Mouse (Mus musculus): ENCODE results near the gene Trat1. TPM values are rescaled to one million over a fixed set of nuclear protein-coding genes. Genes with fewer than 3 reads are reported as not detected.

The Trat1 gene
- total RNA-seq, 1 experiment, result not detected

DNA sequence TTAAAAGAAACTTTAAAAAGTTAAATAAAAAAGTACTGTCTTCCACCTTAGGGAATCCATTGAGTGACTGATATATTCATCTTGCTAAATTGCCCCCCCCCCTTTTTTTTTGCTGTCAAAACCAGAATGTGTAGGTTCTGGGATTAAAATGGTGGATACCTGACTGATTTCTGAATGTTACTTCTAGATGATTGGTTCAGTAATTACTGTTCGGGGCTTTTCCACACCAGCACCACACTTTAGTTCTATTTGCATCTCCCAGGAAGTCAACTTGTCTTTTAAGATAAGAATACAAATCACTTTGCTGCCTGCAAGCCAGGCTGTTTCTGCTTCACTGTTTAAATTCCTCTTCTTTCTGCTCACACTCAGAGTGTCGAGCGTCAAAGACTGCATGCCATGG, 26.5 kb upstream of the Trat1 start:
- no peaks in the 10 kb centered on the region for H3K9me3 ChIP-seq (ENCODE audit: control insufficient read depth, insufficient read depth, low read depth, low read length)
- H3K27ac ChIP-seq (ENCODE audit: insufficient read depth, low read depth, low read length, poor library complexity, severe bottlenecking), result no peak overlapping the region
- TF ChIP-seq ZC3H11A (IDR thresholded peaks at IDR 0.05; ENCODE audit: borderline replicate concordance, low read depth, low read length) (no peak), ZNF384 (IDR thresholded peaks at IDR 0.05; ENCODE audit: low read depth, low read length) (no peak), CHD2 (IDR thresholded peaks at IDR 0.05; ENCODE audit: low read depth, low read length) (no peak), HCFC1 (IDR thresholded peaks at IDR 0.05; ENCODE audit: borderline replicate concordance, insufficient read depth, low read length) (no peak), MAFK (IDR thresholded peaks at IDR 0.05; ENCODE audit: insufficient read depth, low read depth, low read length) (no peak)
- H3K4me1 ChIP-seq (ENCODE audit: control insufficient read depth in 2 of 2, insufficient read depth in 2 of 2, low read length in 2 of 2, poor library complexity in 1 of 2), result no peaks in the 10 kb centered on the region
- H3K9ac ChIP-seq (ENCODE audit: insufficient read depth, low read depth, low read length, poor library complexity, severe bottlenecking), result no peak overlapping the region
- in situ Hi-C loops (cut with MboI; ENCODE audit: low sequenced_read_pairs in 2 of 2, unreplicated experiment in 2 of 2), result no loop called here
- no peaks in the 10 kb centered on the region for H3K36me3 ChIP-seq (ENCODE audit: control insufficient read depth, insufficient read depth, low read length, poor library complexity, severe bottlenecking)
- no peak overlapping the region for H3K4me3 ChIP-seq (ENCODE audit: insufficient read depth in 1 of 2, low read depth in 1 of 2, low read length in 2 of 2, poor library complexity in 1 of 2, severe bottlenecking in 1 of 2)
- DNase-seq (ENCODE audit: low read depth, low spot score), result no peak

DNA sequence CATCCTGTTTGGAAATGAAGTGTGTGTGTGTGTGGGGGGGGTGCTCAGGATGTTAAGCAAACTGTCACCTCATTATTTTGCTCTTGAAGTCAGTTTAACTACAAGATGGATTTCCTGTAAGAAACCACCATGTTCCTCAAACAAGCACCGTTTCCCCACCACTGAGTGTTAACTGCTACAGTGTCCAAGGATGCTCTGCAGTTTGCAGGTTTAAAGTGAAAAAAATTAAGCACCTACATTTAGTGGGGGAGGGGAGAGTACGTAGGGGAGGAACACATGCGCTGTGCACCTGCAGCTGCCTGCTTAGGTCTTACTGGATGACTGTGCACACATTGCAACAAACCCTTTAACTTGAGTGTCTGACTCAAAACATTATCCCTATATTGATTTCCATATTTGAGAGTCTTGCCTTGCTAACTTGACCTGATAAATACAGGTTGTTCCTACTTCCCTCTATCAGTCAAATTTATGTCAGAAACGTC, 16.9 kb upstream of the Trat1 start:
- TF ChIP-seq HCFC1 (IDR thresholded peaks at IDR 0.05; ENCODE audit: borderline replicate concordance, insufficient read depth, low read length) (no peak), MAFK (IDR thresholded peaks at IDR 0.05; ENCODE audit: insufficient read depth, low read depth, low read length) (no peak), CHD2 (IDR thresholded peaks at IDR 0.05; ENCODE audit: low read depth, low read length) (no peak), ZNF384 (IDR thresholded peaks at IDR 0.05; ENCODE audit: low read depth, low read length) (no peak), ZC3H11A (IDR thresholded peaks at IDR 0.05; ENCODE audit: borderline replicate concordance, low read depth, low read length) (no peak)
- Histone ChIP-seq H3K27ac (ENCODE audit: insufficient read depth, low read depth, low read length, poor library complexity, severe bottlenecking) (no peak overlapping the region), H3K9me3 (ENCODE audit: control insufficient read depth, insufficient read depth, low read depth, low read length) (no peaks in the 10 kb centered on the region), H3K4me3 (ENCODE audit: insufficient read depth in 1 of 2, low read depth in 1 of 2, low read length in 2 of 2, poor library complexity in 1 of 2, severe bottlenecking in 1 of 2) (no peak overlapping the region), H3K4me1 (ENCODE audit: control insufficient read depth in 2 of 2, insufficient read depth in 2 of 2, low read length in 2 of 2, poor library complexity in 1 of 2) (no peaks in the 10 kb centered on the region), H3K9ac (ENCODE audit: insufficient read depth, low read depth, low read length, poor library complexity, severe bottlenecking) (no peak overlapping the region), H3K36me3 (ENCODE audit: control insufficient read depth, insufficient read depth, low read length, poor library complexity, severe bottlenecking) (no peaks in the 10 kb centered on the region)
- no peak for DNase-seq (ENCODE audit: low read depth, low spot score)
- in situ Hi-C loops (cut with MboI; ENCODE audit: low sequenced_read_pairs in 2 of 2, unreplicated experiment in 2 of 2), result no loop called here

DNA sequence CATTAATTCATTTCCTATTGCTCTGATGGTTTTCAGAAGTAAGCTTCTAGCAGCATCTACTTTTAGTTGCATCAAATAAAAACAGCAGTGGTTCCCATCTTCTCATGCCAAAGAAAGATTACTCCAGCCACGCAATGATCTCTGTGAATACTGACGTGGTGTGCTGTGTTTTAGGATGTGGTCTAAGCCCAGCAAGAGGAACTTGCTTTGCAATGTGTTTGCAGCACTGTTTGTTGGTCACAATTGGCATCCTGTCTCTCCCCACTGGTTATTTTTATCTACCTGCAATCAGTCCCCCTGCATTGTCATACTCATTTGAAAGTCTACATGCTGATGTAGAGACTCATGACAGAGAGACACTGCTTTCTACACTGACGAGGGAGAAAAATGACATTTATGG, 14.4 kb upstream of the Trat1 start:
- H3K9me3 ChIP-seq (ENCODE audit: control insufficient read depth, insufficient read depth, low read depth, low read length), result no peaks in the 10 kb centered on the region

DNA sequence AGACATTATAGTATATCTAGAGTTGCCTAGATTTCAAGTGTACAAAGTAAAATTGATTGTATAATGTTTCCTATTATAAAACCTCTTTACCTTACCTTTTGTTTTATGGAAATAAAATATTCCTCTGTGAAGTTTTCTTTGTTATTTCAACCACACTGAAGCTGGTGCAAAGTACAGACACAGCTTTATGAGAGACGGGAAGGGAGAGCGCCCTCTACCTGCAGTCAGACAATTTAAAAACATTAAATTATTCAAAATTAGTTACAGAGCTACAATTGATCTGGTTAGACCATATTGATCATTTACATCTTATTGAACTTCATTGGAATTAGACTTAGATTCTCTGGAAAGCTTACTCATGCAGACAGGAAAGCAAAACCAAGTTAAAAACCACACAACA, 5.4 kb upstream of the Trat1 start:
- TF ChIP-seq ZC3H11A (IDR thresholded peaks at IDR 0.05; ENCODE audit: borderline replicate concordance, low read depth, low read length) (no peak), CHD2 (IDR thresholded peaks at IDR 0.05; ENCODE audit: low read depth, low read length) (no peak), MAFK (IDR thresholded peaks at IDR 0.05; ENCODE audit: insufficient read depth, low read depth, low read length) (no peak), HCFC1 (IDR thresholded peaks at IDR 0.05; ENCODE audit: borderline replicate concordance, insufficient read depth, low read length) (no peak), ZNF384 (IDR thresholded peaks at IDR 0.05; ENCODE audit: low read depth, low read length) (no peak)
- H3K36me3 ChIP-seq (ENCODE audit: control insufficient read depth, insufficient read depth, low read length, poor library complexity, severe bottlenecking), result no peaks in the 10 kb centered on the region
- no peak overlapping the region for H3K27ac ChIP-seq (ENCODE audit: insufficient read depth, low read depth, low read length, poor library complexity, severe bottlenecking)
- no peaks in the 10 kb centered on the region for H3K4me1 ChIP-seq (ENCODE audit: control insufficient read depth in 2 of 2, insufficient read depth in 2 of 2, low read length in 2 of 2, poor library complexity in 1 of 2)
- no peaks in the 10 kb centered on the region for H3K9me3 ChIP-seq (ENCODE audit: control insufficient read depth, insufficient read depth, low read depth, low read length)
- H3K9ac ChIP-seq (ENCODE audit: insufficient read depth, low read depth, low read length, poor library complexity, severe bottlenecking), result no peak overlapping the region
- DNase-seq (ENCODE audit: low read depth, low spot score), result no peak
- in situ Hi-C loops (cut with MboI; ENCODE audit: low sequenced_read_pairs in 2 of 2, unreplicated experiment in 2 of 2), result no loop called here
- H3K4me3 ChIP-seq (ENCODE audit: insufficient read depth in 1 of 2, low read depth in 1 of 2, low read length in 2 of 2, poor library complexity in 1 of 2, severe bottlenecking in 1 of 2), result no peak overlapping the region

More for the DNA sequence above, 14.4 kb upstream of the Trat1 start:
- no peak overlapping the region for H3K27ac ChIP-seq (ENCODE audit: insufficient read depth, low read depth, low read length, poor library complexity, severe bottlenecking)
- no peak overlapping the region for H3K4me3 ChIP-seq (ENCODE audit: insufficient read depth in 1 of 2, low read depth in 1 of 2, low read length in 2 of 2, poor library complexity in 1 of 2, severe bottlenecking in 1 of 2)
- no peak for TF ChIP-seq HCFC1 (IDR thresholded peaks at IDR 0.05; ENCODE audit: borderline replicate concordance, insufficient read depth, low read length)
- TF ChIP-seq ZC3H11A (IDR thresholded peaks at IDR 0.05; ENCODE audit: borderline replicate concordance, low read depth, low read length), result no peak
- TF ChIP-seq ZNF384 (IDR thresholded peaks at IDR 0.05; ENCODE audit: low read depth, low read length), result no peak
- TF ChIP-seq CHD2 (IDR thresholded peaks at IDR 0.05; ENCODE audit: low read depth, low read length), result no peak
- TF ChIP-seq MAFK (IDR thresholded peaks at IDR 0.05; ENCODE audit: insufficient read depth, low read depth, low read length), result no peak
- no peaks in the 10 kb centered on the region for H3K4me1 ChIP-seq (ENCODE audit: control insufficient read depth in 2 of 2, insufficient read depth in 2 of 2, low read length in 2 of 2, poor library complexity in 1 of 2)
- in situ Hi-C loops (cut with MboI; ENCODE audit: low sequenced_read_pairs in 2 of 2, unreplicated experiment in 2 of 2), result no loop called here
- DNase-seq (ENCODE audit: low read depth, low spot score), result no peak
- H3K36me3 ChIP-seq (ENCODE audit: control insufficient read depth, insufficient read depth, low read length, poor library complexity, severe bottlenecking), result no peaks in the 10 kb centered on the region
- no peak overlapping the region for H3K9ac ChIP-seq (ENCODE audit: insufficient read depth, low read depth, low read length, poor library complexity, severe bottlenecking)

DNA sequence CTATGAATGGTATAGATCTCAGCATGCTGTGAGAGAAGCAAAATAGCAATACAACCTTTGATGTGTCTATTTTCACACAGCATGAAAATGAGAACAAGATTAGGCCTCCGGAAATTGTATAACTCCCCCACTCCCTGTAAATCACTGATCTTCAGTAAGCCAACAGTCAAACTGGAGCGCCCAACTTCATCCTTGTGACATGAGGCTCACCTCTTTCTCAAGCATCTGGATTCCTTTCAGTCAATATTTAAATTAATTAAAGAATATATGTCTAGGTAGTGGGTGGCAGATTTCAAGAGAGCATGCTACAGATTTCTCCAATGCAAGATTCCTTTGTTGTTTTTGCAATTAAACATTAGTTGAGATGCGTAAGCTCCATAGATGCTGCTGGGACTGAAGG, 2.6 kb downstream of the Trat1 start:
- H3K4me3 ChIP-seq (ENCODE audit: insufficient read depth in 1 of 2, low read depth in 1 of 2, low read length in 2 of 2, poor library complexity in 1 of 2, severe bottlenecking in 1 of 2), result no peak overlapping the region
- H3K36me3 ChIP-seq (ENCODE audit: control insufficient read depth, insufficient read depth, low read length, poor library complexity, severe bottlenecking), result no peaks in the 10 kb centered on the region
- TF ChIP-seq HCFC1 (IDR thresholded peaks at IDR 0.05; ENCODE audit: borderline replicate concordance, insufficient read depth, low read length), result no peak
- no peak for TF ChIP-seq CHD2 (IDR thresholded peaks at IDR 0.05; ENCODE audit: low read depth, low read length)
- TF ChIP-seq MAFK (IDR thresholded peaks at IDR 0.05; ENCODE audit: insufficient read depth, low read depth, low read length), result no peak
- no peaks in the 10 kb centered on the region for H3K4me1 ChIP-seq (ENCODE audit: control insufficient read depth in 2 of 2, insufficient read depth in 2 of 2, low read length in 2 of 2, poor library complexity in 1 of 2)
- H3K27ac ChIP-seq (ENCODE audit: insufficient read depth, low read depth, low read length, poor library complexity, severe bottlenecking), result no peak overlapping the region
- H3K9me3 ChIP-seq (ENCODE audit: control insufficient read depth, insufficient read depth, low read depth, low read length), result no peaks in the 10 kb centered on the region
- in situ Hi-C loops (cut with MboI; ENCODE audit: low sequenced_read_pairs in 2 of 2, unreplicated experiment in 2 of 2), result no loop called here
- no peak overlapping the region for H3K9ac ChIP-seq (ENCODE audit: insufficient read depth, low read depth, low read length, poor library complexity, severe bottlenecking)
- DNase-seq (ENCODE audit: low read depth, low spot score), result no peak

Measured in ES-E14 (cell line).